Mouse (Mus musculus): ENCODE measurements around the gene Cd7. TPM values are rescaled to one million over a fixed set of nuclear protein-coding genes. Genes with fewer than 3 reads are reported as not detected.

The Cd7 gene
- polyA plus RNA-seq, 1 experiment, result 1.6 TPM

DNA sequence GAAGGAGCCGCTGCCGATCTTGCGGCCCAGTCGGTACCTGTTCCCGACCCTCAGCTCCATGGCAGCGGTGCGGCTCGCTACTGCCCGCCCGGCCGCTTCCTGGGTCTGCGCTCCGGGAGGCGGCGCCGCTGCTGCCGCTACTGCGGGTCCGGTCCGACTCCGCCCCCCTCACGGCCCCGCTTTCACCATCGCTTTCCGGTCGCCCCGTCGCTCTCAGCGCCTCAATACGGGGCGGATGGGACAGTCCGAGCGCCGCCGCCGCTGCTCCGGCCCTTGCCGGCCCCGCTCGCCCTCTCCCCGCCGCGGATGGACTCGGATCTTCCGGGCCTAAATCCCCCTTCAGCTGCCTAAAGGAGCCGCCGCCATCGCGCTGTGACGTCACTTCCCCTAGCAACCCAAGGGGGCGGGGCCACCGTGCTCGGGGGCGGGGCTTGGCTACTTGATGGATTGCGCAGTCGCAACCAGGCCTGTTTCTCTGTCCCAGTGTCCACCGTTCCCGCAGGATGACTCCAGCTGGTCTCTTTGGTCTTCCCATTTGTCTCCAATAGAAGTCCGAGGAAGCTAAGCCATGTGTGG, 48.2 kb downstream of the Cd7 start, which contains the start of gene Csnk1d:
Gene Csnk1d (minus strand): TSS at position 380 of the 576 bp plus-strand sequence.
- peak; percentile 100 for DNase-seq (ENCODE audit: low spot score)

DNA sequence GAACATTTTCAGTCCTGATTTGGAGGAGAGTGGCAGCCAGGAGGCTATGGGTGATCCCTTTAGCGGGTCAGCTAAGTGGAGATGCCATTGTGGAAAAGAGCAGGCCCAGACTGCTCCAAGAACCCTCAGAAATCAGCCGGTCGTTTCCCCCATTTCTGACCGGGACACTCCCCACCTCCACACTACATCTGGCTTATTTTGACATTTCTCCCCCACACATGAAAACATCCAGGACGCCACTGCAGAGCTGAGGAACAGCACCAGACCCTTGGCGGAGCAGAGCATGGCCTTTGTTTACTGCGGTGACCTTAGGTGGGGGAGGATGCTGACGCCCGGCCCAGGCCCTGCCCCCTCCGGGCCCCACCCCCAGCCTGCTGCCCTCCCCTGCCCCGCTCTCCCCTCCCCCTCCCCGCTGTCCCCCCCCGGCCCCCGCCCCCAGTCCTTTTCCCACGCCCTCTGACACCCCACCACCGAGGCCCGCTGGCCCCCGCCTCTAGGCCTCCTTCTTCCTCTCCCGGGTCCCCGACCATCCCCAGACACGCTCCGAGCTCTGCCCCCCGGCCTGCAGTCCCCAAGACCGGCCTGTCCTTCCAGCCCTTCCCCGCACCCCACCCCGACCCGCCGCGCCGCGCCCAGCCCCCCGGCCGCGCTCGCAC, 49.0 kb downstream of the Cd7 start:
- no peak for DNase-seq (ENCODE audit: low spot score)

DNA sequence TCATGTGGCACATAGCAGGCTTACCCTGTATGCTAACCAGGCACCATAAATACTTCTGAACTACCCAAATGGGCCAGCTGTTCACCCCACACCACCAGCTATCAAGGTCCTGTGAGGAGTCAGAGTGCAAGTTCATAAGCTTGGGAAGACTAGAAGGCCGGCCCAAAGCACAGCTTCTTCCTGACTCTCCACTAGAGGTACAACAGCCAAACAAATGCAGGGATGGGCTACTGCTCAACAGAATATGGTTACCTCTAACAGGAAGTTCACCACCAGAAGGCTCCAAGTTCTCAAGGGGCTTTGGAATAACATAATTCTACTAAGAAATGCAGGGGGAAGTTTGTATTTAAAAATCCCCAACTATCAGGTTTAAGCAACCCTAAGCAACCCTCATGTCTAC, 49.7 kb downstream of the Cd7 start:
- no peak for DNase-seq (ENCODE audit: low spot score)

DNA sequence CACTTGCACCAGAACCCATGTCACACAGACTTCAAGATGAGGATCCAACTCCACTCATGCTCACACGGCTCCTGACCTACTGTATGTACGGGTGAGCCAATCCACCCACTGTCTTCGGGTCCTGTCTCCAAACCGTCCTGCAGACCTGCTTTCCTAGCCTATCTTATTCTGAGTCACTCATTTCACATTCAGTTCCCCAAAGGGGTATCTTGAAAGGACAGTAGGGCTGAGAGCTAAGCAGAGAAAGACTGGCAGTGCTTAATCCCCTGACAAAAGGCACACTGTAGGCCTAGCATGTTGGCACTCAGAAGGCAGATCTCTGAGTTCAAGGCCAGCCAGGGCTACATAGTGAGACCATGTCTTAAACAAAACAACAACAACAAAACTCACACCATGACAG, 50.8 kb downstream of the Cd7 start:
- no peak for DNase-seq (ENCODE audit: low spot score)

DNA sequence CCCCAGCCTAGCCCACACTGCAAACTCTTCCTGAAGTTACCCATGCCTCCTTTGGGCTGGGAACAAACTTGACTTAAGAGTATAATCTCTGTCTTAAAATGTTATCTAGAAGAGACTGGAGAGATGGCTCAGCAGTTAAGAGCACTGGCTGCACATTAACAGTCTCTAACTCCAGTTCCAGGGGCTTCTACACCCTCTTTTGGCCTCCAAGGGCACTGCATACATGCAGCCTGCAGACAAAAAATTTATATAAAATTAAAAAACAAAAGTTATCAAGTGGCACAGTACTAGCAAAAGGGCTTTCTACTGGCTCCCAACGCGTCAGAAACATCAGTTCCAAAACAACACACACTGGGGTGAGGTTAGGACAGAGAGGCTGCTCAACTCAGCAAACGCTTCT, 51.6 kb downstream of the Cd7 start:
- no peak for DNase-seq (ENCODE audit: low spot score)

Other genes starting within 250 kb of the Cd7 start
- 36.1 and 39.1 TPM in 2 replicates for gene Dus1l, start 243.0 kb downstream of the Cd7 start, polyA plus RNA-seq (2012; rRNA removed)
- 187 and 188 TPM in 2 replicates for gene Fasn, start 214.9 kb downstream of the Cd7 start, polyA plus RNA-seq (2012; rRNA removed)
- 3.8 and 4.1 TPM in 2 replicates for gene Ccdc57, start 106.5 kb downstream of the Cd7 start, polyA plus RNA-seq (2012; rRNA removed)
- 16.5 and 17.3 TPM in 2 replicates for gene Slc16a3, start 90.9 kb downstream of the Cd7 start, polyA plus RNA-seq (2012; rRNA removed)
- 106 and 110 TPM in 2 replicates for gene Csnk1d, start 48.1 kb downstream of the Cd7 start, polyA plus RNA-seq (2012; rRNA removed)
- gene Sectm1b, start 24.2 kb upstream of the Cd7 start, polyA plus RNA-seq (2012; rRNA removed), result not detected in 2 replicates
- 0.28 and 0.53 TPM in 2 replicates for gene Sectm1a, start 41.8 kb upstream of the Cd7 start, polyA plus RNA-seq (2012; rRNA removed)
- gene Tex19.2, start 79.3 kb upstream of the Cd7 start, polyA plus RNA-seq (2012; rRNA removed), result 0.04 TPM in 1 of 2 replicates, not detected in the other
- gene Tex19.1, start 106.7 kb upstream of the Cd7 start, polyA plus RNA-seq (2012; rRNA removed), result 0.06 TPM in 1 of 2 replicates, not detected in the other
- not detected in 2 replicates for gene Uts2r, start 120.9 kb upstream of the Cd7 start, polyA plus RNA-seq (2012; rRNA removed)
- gene Hexdc, start 165.0 kb upstream of the Cd7 start, polyA plus RNA-seq (2012; rRNA removed), result 18.6 and 27.6 TPM in 2 replicates
- 7.4 and 9.9 TPM in 2 replicates for gene Ogfod3, start 165.3 kb upstream of the Cd7 start, polyA plus RNA-seq (2012; rRNA removed)
- 43.4 and 56.3 TPM in 2 replicates for gene Cybc1, start 189.9 kb upstream of the Cd7 start, polyA plus RNA-seq (2012; rRNA removed)
- 19.3 and 23.2 TPM in 2 replicates for gene Narf, start 197.8 kb upstream of the Cd7 start, polyA plus RNA-seq (2012; rRNA removed)
- 15.9 and 18.8 TPM in 2 replicates for gene Foxk2, start 220.6 kb upstream of the Cd7 start, polyA plus RNA-seq (2012; rRNA removed)

All from urinary bladder, adult 2 months (tissue).